Comparison of ENCODE assay signal across 9 mouse cellular contexts in genomic region chr4:155197726-155198125, GRCm38 (mm10). TPM values are rescaled to one million over a fixed set of nuclear protein-coding genes. Genes with fewer than 3 reads are reported as not detected.
A peak's percentile ranks its signal among the peaks of the same experiment; 100 is the strongest.
DNase-seq lines count a peak whose midpoint lies in the region; ATAC-seq and TF ChIP-seq lines count a peak whose summit lies in the region.
"Had no signal": no experiment of that assay in that cellular context is flagged by ENCODE, and none has a peak within 500 bp of the region (broad histone marks: within the 10 kb centered on the region; RNA-seq: fewer than 3 reads in every experiment).

No protein-coding gene starts in this region.

- no peak overlapping the region for H3K4me2 ChIP-seq in hindbrain, embryonic 12.5 days (replicated peaks)
- H3K4me2 ChIP-seq in neural tube, embryonic 13.5 days = no peak overlapping the region
- H3K4me2 ChIP-seq in hindbrain, embryonic 15.5 days = no peak overlapping the region
- H3K4me2 ChIP-seq in stomach, postnatal 0 days (replicated peaks; ENCODE audit: low read depth) = no peak overlapping the region
- no peak overlapping the region for H3K4me2 ChIP-seq in forebrain, embryonic 16.5 days (ENCODE audit: low read length)

- no peak overlapping the region for H3K9ac ChIP-seq in hindbrain, embryonic 12.5 days
- H3K9ac ChIP-seq in neural tube, embryonic 13.5 days = 0 out of 2 replicates have a peak overlapping the region, but pooled peaks have one; percentile 41
- no peak overlapping the region for H3K9ac ChIP-seq in hindbrain, embryonic 15.5 days
- 0 out of 2 replicates have a peak overlapping the region, but pooled peaks have one; percentile 0 for H3K9ac ChIP-seq in stomach, postnatal 0 days (ENCODE audit: low read length)
- H3K9ac ChIP-seq in forebrain, embryonic 16.5 days (replicated peaks; ENCODE audit: low read depth, low read length) = no peak overlapping the region

- no peak for ATAC-seq in hindbrain, embryonic 12.5 days (ENCODE audit: low FRiP score)
- no peak for ATAC-seq in neural tube, embryonic 13.5 days (ENCODE audit: low read depth)
- no peak for ATAC-seq in hindbrain, embryonic 15.5 days (ENCODE audit: low FRiP score, low read depth)
- peak; percentile 57; the same call in 1 of the 2 replicates for ATAC-seq in stomach, postnatal 0 days (ENCODE audit: low FRiP score, low TSS enrichment)
- ATAC-seq in forebrain, embryonic 16.5 days = no peak

- H3K36me3 ChIP-seq in hindbrain, embryonic 12.5 days = no peaks in the 10 kb centered on the region
- peaks cover 4% of the 10 kb centered on the region for H3K36me3 ChIP-seq in hindbrain, embryonic 10.5 days
- H3K36me3 ChIP-seq in neural tube, embryonic 13.5 days = no peaks in the 10 kb centered on the region
- H3K36me3 ChIP-seq in hindbrain, embryonic 15.5 days = no peaks in the 10 kb centered on the region
- peaks cover 6% of the 10 kb centered on the region for H3K36me3 ChIP-seq in stomach, postnatal 0 days (ENCODE audit: control insufficient read depth, insufficient read depth, low read length)
- no peaks in the 10 kb centered on the region for H3K36me3 ChIP-seq in forebrain, embryonic 16.5 days (ENCODE audit: control insufficient read depth, insufficient read depth)

- no peak for DNase-seq in hindbrain, embryonic 10.5 days (ENCODE audit: low spot score)
- no peak for DNase-seq in neural tube, embryonic 10.5 days (ENCODE audit: extremely low spot score, low spot score)
- no peak for DNase-seq in stomach, postnatal 0 days (ENCODE audit: low spot score)
- no peak for DNase-seq in right cerebral cortex, postnatal 4 days
- DNase-seq: gastrocnemius, postnatal 25 days had no signal

- H3K9me3 ChIP-seq in hindbrain, embryonic 12.5 days (replicated peaks) = no peaks in the 10 kb centered on the region
- H3K9me3 ChIP-seq in hindbrain, embryonic 10.5 days = no peaks in the 10 kb centered on the region
- H3K9me3 ChIP-seq in neural tube, embryonic 13.5 days = no peaks in the 10 kb centered on the region
- H3K9me3 ChIP-seq in hindbrain, embryonic 15.5 days = no peaks in the 10 kb centered on the region
- no peaks in the 10 kb centered on the region for H3K9me3 ChIP-seq in stomach, postnatal 0 days (ENCODE audit: control insufficient read depth, low read length)
- H3K9me3 ChIP-seq in forebrain, embryonic 16.5 days (ENCODE audit: control insufficient read depth, low read length) = no peaks in the 10 kb centered on the region

- TF ChIP-seq EP300 in stomach, postnatal 0 days (optimal IDR thresholded peaks at IDR 0.05) = no peak

- 48% methylated on average over 6 of the region's 6 CpGs for whole genome bisulfite sequencing in hindbrain, embryonic 12.5 days
- 61% methylated on average over 6 of the region's 6 CpGs for WGBS in hindbrain, embryonic 10.5 days
- WGBS in neural tube, embryonic 13.5 days = 43% methylated on average over 6 of the region's 6 CpGs
- 39% methylated on average over 6 of the region's 6 CpGs for WGBS in hindbrain, embryonic 15.5 days
- 10% methylated on average over 6 of the region's 6 CpGs for WGBS in stomach, postnatal 0 days
- WGBS in forebrain, embryonic 16.5 days = 39% methylated on average over 6 of the region's 6 CpGs

- H3K27ac ChIP-seq in hindbrain, embryonic 12.5 days = peak overlapping the region; percentile 55; the same call in 1 of the 2 replicates
- no peak overlapping the region; the same call in 1 of the 2 replicates for H3K27ac ChIP-seq in hindbrain, embryonic 10.5 days
- H3K27ac ChIP-seq in neural tube, embryonic 13.5 days (replicated peaks) = no peak overlapping the region
- H3K27ac ChIP-seq in hindbrain, embryonic 15.5 days (replicated peaks) = peak overlapping the region; percentile 23
- peak overlapping the region; percentile 45; the same call in 1 of the 2 replicates for H3K27ac ChIP-seq in stomach, postnatal 0 days (replicated peaks)
- no peak overlapping the region for H3K27ac ChIP-seq in forebrain, embryonic 16.5 days (ENCODE audit: low read length)

- no peak overlapping the region for H3K4me3 ChIP-seq in hindbrain, embryonic 12.5 days
- H3K4me3 ChIP-seq in hindbrain, embryonic 10.5 days = no peak overlapping the region
- no peak overlapping the region for H3K4me3 ChIP-seq in neural tube, embryonic 13.5 days
- H3K4me3 ChIP-seq in hindbrain, embryonic 15.5 days = no peak overlapping the region
- H3K4me3 ChIP-seq in stomach, postnatal 0 days (ENCODE audit: low read depth, low read length) = no peak overlapping the region
- no peak overlapping the region for H3K4me3 ChIP-seq in forebrain, embryonic 16.5 days (replicated peaks; ENCODE audit: low read length)

- TF ChIP-seq CTCF in stomach, postnatal 0 days (IDR thresholded peaks at IDR 0.05; ENCODE audit: low read depth) = no peak

- H3K4me1 ChIP-seq in hindbrain, embryonic 12.5 days = peaks cover 64% of the 10 kb centered on the region
- peaks cover 90% of the 10 kb centered on the region for H3K4me1 ChIP-seq in hindbrain, embryonic 10.5 days (replicated peaks)
- H3K4me1 ChIP-seq in neural tube, embryonic 13.5 days (replicated peaks) = peaks cover 89% of the 10 kb centered on the region
- peaks cover 70% of the 10 kb centered on the region for H3K4me1 ChIP-seq in hindbrain, embryonic 15.5 days (replicated peaks)
- peaks cover 13% of the 10 kb centered on the region for H3K4me1 ChIP-seq in stomach, postnatal 0 days (replicated peaks; ENCODE audit: control insufficient read depth, insufficient read depth)
- H3K4me1 ChIP-seq in forebrain, embryonic 16.5 days (replicated peaks; ENCODE audit: control insufficient read depth, insufficient read depth, low read length) = peaks cover 32% of the 10 kb centered on the region

- H3K27me3 ChIP-seq in hindbrain, embryonic 12.5 days = no peaks in the 10 kb centered on the region
- H3K27me3 ChIP-seq in hindbrain, embryonic 10.5 days (ENCODE audit: insufficient read depth, poor library complexity, severe bottlenecking) = no peaks in the 10 kb centered on the region
- no peaks in the 10 kb centered on the region for H3K27me3 ChIP-seq in neural tube, embryonic 13.5 days
- no peaks in the 10 kb centered on the region for H3K27me3 ChIP-seq in hindbrain, embryonic 15.5 days
- H3K27me3 ChIP-seq in stomach, postnatal 0 days (ENCODE audit: control insufficient read depth, insufficient read depth, low read length) = no peaks in the 10 kb centered on the region
- H3K27me3 ChIP-seq in forebrain, embryonic 16.5 days (replicated peaks; ENCODE audit: control insufficient read depth, insufficient read depth, low read length) = no peaks in the 10 kb centered on the region

RNA-seq across cellular contexts. Expression of gene Ski, which starts 24.7 kb away (rescaled TPM):
- polyA plus RNA-seq in hindbrain, embryonic 12.5 days (2016; fragmentation: Nextera tagmentation; extraction: Ambion mirVana) = 12.6 and 13.5 TPM in 2 replicates
- 9.3 and 10.1 TPM in 2 replicates for polyA plus RNA-seq in hindbrain, embryonic 10.5 days (2016; fragmentation: Nextera tagmentation; extraction: Ambion mirVana)
- polyA plus RNA-seq in neural tube, embryonic 13.5 days (2015; fragmentation: Nextera tagmentation; extraction: Ambion mirVana) = 11.3 and 12.2 TPM in 2 replicates
- 11.3 and 11.9 TPM in 2 replicates for polyA plus RNA-seq in hindbrain, embryonic 15.5 days (2015; fragmentation: Nextera tagmentation; extraction: Ambion mirVana)
- polyA plus RNA-seq in stomach, postnatal 0 days (2015; fragmentation: Nextera tagmentation; extraction: Ambion mirVana) = 9.7 and 10.8 TPM in 2 replicates
- polyA plus RNA-seq in forebrain, embryonic 16.5 days (2015; fragmentation: Nextera tagmentation; extraction: Ambion mirVana) = 15.8 and 16.0 TPM in 2 replicates

RNA-seq across cellular contexts. Expression of gene Faap20, which starts 51.9 kb away (rescaled TPM):
- 90.8 and 98.6 TPM in 2 replicates for polyA plus RNA-seq in hindbrain, embryonic 12.5 days (2016; fragmentation: Nextera tagmentation; extraction: Ambion mirVana)
- polyA plus RNA-seq in hindbrain, embryonic 10.5 days (2016; fragmentation: Nextera tagmentation; extraction: Ambion mirVana) = 115 and 118 TPM in 2 replicates
- 76.3 and 84.2 TPM in 2 replicates for polyA plus RNA-seq in neural tube, embryonic 13.5 days (2015; fragmentation: Nextera tagmentation; extraction: Ambion mirVana)
- 73.8 and 75.7 TPM in 2 replicates for polyA plus RNA-seq in hindbrain, embryonic 15.5 days (2015; fragmentation: Nextera tagmentation; extraction: Ambion mirVana)
- polyA plus RNA-seq in stomach, postnatal 0 days (2015; fragmentation: Nextera tagmentation; extraction: Ambion mirVana) = 43.5 and 46.3 TPM in 2 replicates
- polyA plus RNA-seq in forebrain, embryonic 16.5 days (2015; fragmentation: Nextera tagmentation; extraction: Ambion mirVana) = 79.4 and 84.0 TPM in 2 replicates

Comparison
In these comparisons a context has a peak if more than half of its experiments do, and no peak if none do; other contexts are left out.
1. H3K27ac ChIP-seq: peak in hindbrain, embryonic 12.5 days (single experiment), hindbrain, embryonic 15.5 days (single experiment) and stomach, postnatal 0 days (single experiment); none in hindbrain, embryonic 10.5 days (single experiment), neural tube, embryonic 13.5 days (single experiment) and forebrain, embryonic 16.5 days (single experiment).
2. H3K9ac ChIP-seq: peak in neural tube, embryonic 13.5 days (single experiment) and stomach, postnatal 0 days (single experiment); none in hindbrain, embryonic 12.5 days (single experiment), hindbrain, embryonic 15.5 days (single experiment) and forebrain, embryonic 16.5 days (single experiment).